Mouse (Mus musculus) neural tube, embryonic 13.5 days (tissue): ENCODE measurements around the gene Pebp1. TPM values are rescaled to one million over a fixed set of nuclear protein-coding genes. Genes with fewer than 3 reads are reported as not detected.

Source experiments
- ATAC-seq: fragments of 200-750 bp; cut with Nextera tagmentation; 2 replicates; pipeline ENCODE4 v1.8.0; 2017; ENCODE audit warnings: low read depth, mild to moderate bottlenecking, moderate TSS enrichment, moderate library complexity
- H3K27ac ChIP-seq: fragments of 300-500 bp; sonication (generic); replicated peaks from 2 replicates; pipeline ENCODE4 v1.5.1; 2015; ENCODE audit warnings: moderate library complexity, mild to moderate bottlenecking, inconsistent platforms
- H3K27me3 ChIP-seq: fragments of 300-500 bp; sonication (generic); 2 replicates; pipeline ENCODE4 v1.6.1; 2015; ENCODE audit warnings: mild to moderate bottlenecking, inconsistent platforms
- H3K36me3 ChIP-seq: fragments of 300-500 bp; sonication (generic); 2 replicates; pipeline ENCODE4 v1.6.1; 2015; ENCODE audit warnings: mild to moderate bottlenecking, inconsistent platforms
- H3K4me1 ChIP-seq: fragments of 300-500 bp; sonication (generic); replicated peaks from 2 replicates; pipeline ENCODE4 v1.6.1; 2015; ENCODE audit warnings: inconsistent platforms
- H3K4me2 ChIP-seq: fragments of 300-500 bp; sonication (generic); 2 replicates; pipeline ENCODE4 v1.6.1; 2015; ENCODE audit warnings: inconsistent platforms, mild to moderate bottlenecking, moderate library complexity
- H3K4me3 ChIP-seq: fragments of 300-500 bp; sonication (generic); 2 replicates; pipeline ENCODE4 v1.5.1; 2015; ENCODE audit warnings: mild to moderate bottlenecking, inconsistent platforms
- H3K9ac ChIP-seq: fragments of 300-500 bp; sonication (generic); 2 replicates; pipeline ENCODE4 v1.6.1; 2015; ENCODE audit warnings: moderate library complexity, mild to moderate bottlenecking, inconsistent platforms
- H3K9me3 ChIP-seq: fragments of 300-500 bp; sonication (generic); 2 replicates; pipeline ENCODE4 v1.6.1; 2016; ENCODE audit warnings: inconsistent platforms
- WGBS: fragments of 180-500 bp; shearing (Covaris S2); methylation state at CpG from one replicate; pipeline ENCODE4 v1.1.7; 2015; 5-methylcytosine and 5-hydroxymethylcytosine counted together
- polyA plus RNA-seq: library from polyadenylated mRNA; unstranded; fragments of >200 nt; fragmentation: Nextera tagmentation; extraction: Ambion mirVana; gene quantifications from 2 replicates; pipeline ENCODE4 v1.2.1, GENCODE M21; 2015

Gene Pebp1
- polyA plus RNA-seq, 1 experiment from 2014 or later: 991 TPM

DNA sequence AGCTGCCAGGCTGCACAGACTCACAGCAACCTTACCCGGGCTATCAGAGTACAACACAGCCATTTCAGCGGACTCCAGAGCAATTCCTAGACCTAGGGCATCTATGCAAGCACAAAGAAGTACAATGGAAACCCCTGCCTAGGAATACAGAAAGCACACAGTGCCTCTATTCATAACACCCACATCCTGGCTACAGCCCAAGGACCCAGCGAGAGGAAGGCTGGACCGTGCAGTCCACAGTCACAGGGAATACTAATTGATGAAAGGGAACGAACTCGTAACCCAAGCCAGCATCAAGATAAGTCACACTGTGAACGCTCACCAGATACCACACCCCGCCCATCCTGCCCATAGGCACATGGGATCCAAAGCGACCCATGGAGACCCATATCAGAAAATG lies 3.4 kb downstream of the Pebp1 start:
- Histone ChIP-seq H3K4me3 (no peak overlapping the region), H3K4me1 (peaks cover 42% of the 10 kb centered on the region), H3K9me3 (no peaks in the 10 kb centered on the region), H3K27ac (peak overlapping the region; percentile 61), H3K9ac (no peak overlapping the region), H3K36me3 (peaks cover 52% of the 10 kb centered on the region), H3K27me3 (peaks cover 6% of the 10 kb centered on the region; the same call in 1 of the 2 replicates), H3K4me2 (0 out of 2 replicates have a peak overlapping the region, but pooled peaks have one; percentile 82)
- 54% methylated on average over 9 of the region's 9 CpGs for WGBS
- ATAC-seq: peak; percentile 19; the same call in 1 of the 2 replicates

DNA sequence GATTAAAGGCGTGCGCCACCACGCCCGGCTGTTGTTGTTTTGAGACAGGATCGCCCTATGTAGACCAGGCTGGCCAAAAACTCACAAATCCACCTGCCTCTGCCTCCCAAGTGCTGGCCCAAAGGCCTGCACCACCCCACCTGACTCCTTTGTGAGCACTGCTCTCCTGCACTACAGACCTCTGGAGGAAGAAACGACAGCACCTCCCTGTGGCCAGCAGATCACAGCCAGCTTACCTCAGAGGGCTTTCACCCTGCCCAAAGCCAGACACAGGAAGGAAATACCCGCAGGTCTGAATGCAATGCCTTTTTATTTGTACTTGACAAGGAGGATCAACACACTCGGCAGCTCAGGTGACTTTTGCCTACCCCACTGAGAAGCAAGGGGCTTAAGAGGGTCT lies 5.1 kb downstream of the Pebp1 start:
- WGBS: 92% methylated on average over 8 of the region's 8 CpGs
- Histone ChIP-seq H3K27me3 (no peaks in the 10 kb centered on the region), H3K4me2 (no peak overlapping the region), H3K27ac (no peak overlapping the region), H3K9me3 (no peaks in the 10 kb centered on the region), H3K4me3 (no peak overlapping the region), H3K9ac (no peak overlapping the region), H3K4me1 (peaks cover 35% of the 10 kb centered on the region), H3K36me3 (peaks cover 55% of the 10 kb centered on the region)
- no peak for ATAC-seq

DNA sequence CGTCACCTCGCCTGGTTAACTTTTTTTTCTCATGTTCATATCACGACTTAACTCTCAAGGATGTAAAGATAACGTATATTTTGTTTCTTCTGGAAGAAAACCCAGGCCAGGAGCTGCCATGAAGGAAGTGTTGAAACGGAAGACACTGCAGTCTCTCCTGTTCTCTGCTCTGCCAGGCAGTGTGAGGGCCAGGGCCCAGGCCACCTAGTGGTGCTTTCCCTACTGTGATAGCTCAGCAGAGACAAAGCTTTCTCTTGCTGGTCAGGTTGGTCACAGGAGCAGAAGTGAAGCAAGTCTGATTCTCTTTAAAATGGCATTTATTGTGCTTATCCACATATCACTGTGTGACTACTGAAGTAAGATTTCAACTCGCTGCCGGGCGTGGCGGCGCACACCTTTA lies 5.9 kb downstream of the Pebp1 start:
- WGBS: 92% methylated on average over 10 of the region's 10 CpGs
- Histone ChIP-seq H3K9me3 (no peaks in the 10 kb centered on the region), H3K36me3 (peaks cover 55% of the 10 kb centered on the region), H3K9ac (no peak overlapping the region), H3K27ac (no peak overlapping the region), H3K4me3 (no peak overlapping the region), H3K4me1 (peaks cover 32% of the 10 kb centered on the region), H3K27me3 (no peaks in the 10 kb centered on the region), H3K4me2 (no peak overlapping the region)
- ATAC-seq: no peak

DNA sequence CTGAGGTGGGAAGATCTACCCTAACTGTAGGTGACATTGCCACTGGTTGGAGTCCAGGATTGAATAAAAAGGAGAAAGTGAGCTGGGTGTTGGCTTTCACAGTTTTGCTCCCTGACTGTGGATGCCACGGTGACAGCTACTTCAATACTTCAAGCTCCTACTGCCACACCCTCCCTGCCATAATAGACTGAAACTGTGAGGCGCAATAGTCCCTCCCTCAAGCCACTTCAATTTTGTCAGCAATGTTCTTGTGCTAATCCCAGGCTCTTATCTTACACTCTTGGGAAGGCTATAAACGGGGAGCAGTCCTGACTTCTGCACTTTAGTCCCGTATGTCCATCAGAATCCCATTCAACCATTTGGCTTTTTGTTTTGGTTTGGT lies 7.8 kb downstream of the Pebp1 start:
- 78% methylated on average over 4 of the region's 4 CpGs for WGBS
- peaks cover 14% of the 10 kb centered on the region for H3K4me1 ChIP-seq
- H3K9ac ChIP-seq: no peak overlapping the region
- H3K36me3 ChIP-seq: peaks cover 46% of the 10 kb centered on the region
- no peak for ATAC-seq
- no peak overlapping the region for H3K27ac ChIP-seq
- H3K27me3 ChIP-seq: no peaks in the 10 kb centered on the region
- H3K4me3 ChIP-seq: no peak overlapping the region
- H3K4me2 ChIP-seq: no peak overlapping the region
- H3K9me3 ChIP-seq: no peaks in the 10 kb centered on the region

DNA sequence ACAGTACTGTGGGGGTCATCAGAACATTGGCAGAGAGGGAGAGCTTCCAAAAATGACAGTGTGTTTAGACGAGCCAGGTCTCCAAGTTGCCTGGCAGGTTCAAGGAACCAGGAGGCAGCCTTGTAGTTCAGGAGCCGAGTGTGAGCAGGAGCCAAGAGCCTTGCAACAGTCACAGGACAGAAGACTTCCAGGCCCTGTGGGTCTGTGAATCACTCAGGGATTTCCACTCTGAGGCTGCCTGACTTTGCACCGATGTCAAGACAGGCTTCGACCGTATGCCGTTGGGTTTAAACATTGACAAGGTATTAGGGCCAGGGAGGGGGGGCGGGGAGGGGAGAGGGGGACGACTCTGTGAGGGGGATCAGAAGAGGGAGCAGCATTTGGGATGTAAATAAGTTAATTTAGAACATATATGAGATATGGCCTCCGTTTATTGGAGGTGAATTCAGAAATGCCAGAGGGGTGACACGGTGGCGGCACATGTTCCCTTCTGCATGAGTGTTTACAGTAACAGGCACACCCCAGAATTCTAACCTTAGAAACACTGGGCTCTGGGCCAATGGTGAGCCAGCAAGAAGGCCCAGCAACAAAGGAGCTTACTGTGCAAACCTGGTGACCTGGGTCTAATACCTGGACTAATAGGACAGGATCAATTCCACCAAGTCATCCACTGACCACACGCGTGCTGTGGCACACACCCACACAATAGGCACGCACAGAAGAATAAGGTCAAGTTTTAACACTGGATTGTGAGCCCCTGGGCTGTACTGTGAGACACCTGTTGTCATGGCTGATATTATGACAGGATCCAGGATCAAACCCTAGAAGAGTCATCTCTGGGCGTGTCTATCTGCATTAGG lies 8.4 kb downstream of the Pebp1 start:
- ATAC-seq: no peak
- H3K9me3 ChIP-seq: no peaks in the 10 kb centered on the region
- H3K4me3 ChIP-seq: no peak overlapping the region
- H3K36me3 ChIP-seq: peaks cover 40% of the 10 kb centered on the region
- peaks cover 7% of the 10 kb centered on the region for H3K4me1 ChIP-seq
- H3K9ac ChIP-seq: no peak overlapping the region
- H3K27ac ChIP-seq: no peak overlapping the region
- no peaks in the 10 kb centered on the region for H3K27me3 ChIP-seq
- no peak overlapping the region for H3K4me2 ChIP-seq
- 91% methylated on average over 15 of the region's 15 CpGs for WGBS

DNA sequence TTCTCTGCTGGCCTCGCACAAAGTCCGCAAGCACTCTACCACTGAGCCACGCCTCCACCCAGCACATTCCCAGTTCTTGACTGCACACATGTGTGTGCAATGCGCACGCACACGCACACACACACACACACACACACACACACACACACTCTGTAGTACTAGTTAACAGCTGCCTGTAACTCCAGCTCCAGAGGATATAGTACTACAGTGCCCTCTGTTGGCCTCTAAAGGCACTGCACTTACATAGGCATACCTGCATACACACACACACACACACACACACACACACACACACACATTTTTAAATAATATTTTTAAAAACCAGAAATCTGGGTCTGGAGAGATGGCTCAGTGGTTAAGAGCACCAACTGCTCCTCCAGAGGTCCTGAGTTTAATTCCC lies 9.6 kb downstream of the Pebp1 start:
- H3K9me3 ChIP-seq: no peaks in the 10 kb centered on the region
- no peak for ATAC-seq
- no peak overlapping the region for H3K4me3 ChIP-seq
- peaks cover 36% of the 10 kb centered on the region for H3K36me3 ChIP-seq
- H3K4me1 ChIP-seq: no peaks in the 10 kb centered on the region
- 98% methylated on average over 6 of the region's 6 CpGs for WGBS
- no peak overlapping the region for H3K4me2 ChIP-seq
- H3K9ac ChIP-seq: no peak overlapping the region
- H3K27me3 ChIP-seq: no peaks in the 10 kb centered on the region
- no peak overlapping the region for H3K27ac ChIP-seq

DNA sequence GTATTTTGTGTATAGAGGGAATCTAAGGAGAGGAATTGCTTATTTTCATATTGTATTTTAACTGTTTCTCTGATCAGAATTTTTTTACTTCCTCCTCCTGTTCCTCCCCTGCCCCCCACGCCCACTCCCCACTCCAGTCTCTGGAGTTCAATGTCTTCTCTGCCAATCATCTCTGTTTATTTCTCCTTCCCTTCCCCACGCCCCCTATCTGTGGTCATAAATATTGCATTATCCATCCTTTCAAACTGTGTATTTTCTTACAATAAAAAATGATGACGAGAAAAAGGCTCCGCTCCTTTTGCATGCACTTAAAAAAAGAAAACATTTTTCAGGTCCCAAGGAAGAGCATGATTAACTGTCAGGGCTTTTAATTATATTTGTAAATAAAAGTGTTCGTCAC lies 12.6 kb downstream of the Pebp1 start:
- WGBS: 67% methylated on average over 5 of the region's 5 CpGs
- H3K27ac ChIP-seq: no peak overlapping the region
- H3K4me3 ChIP-seq: no peak overlapping the region
- no peaks in the 10 kb centered on the region for H3K27me3 ChIP-seq
- H3K36me3 ChIP-seq: peaks cover 26% of the 10 kb centered on the region
- H3K9me3 ChIP-seq: no peaks in the 10 kb centered on the region
- ATAC-seq: no peak
- no peak overlapping the region for H3K4me2 ChIP-seq
- H3K9ac ChIP-seq: no peak overlapping the region
- no peaks in the 10 kb centered on the region for H3K4me1 ChIP-seq

DNA sequence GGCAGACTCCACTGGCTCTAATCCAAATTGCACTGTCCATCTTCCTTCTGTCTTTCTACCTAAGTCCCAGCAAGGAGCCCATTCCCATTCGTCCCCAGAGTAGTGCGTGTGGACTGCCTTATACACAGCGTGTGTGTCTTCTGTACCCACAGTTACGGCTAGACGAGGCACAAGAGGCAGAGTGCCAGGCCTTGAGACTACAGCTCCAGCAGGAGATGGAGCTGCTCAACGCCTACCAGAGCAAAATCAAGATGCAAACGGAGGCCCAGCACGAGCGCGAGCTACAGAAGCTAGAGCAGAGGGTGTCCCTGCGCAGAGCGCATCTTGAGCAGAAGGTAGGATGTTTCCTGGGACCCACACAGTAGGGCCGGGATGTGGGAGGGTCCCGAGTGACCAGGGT lies 15.5 kb downstream of the Pebp1 start:
- H3K9me3 ChIP-seq: no peaks in the 10 kb centered on the region

DNA sequence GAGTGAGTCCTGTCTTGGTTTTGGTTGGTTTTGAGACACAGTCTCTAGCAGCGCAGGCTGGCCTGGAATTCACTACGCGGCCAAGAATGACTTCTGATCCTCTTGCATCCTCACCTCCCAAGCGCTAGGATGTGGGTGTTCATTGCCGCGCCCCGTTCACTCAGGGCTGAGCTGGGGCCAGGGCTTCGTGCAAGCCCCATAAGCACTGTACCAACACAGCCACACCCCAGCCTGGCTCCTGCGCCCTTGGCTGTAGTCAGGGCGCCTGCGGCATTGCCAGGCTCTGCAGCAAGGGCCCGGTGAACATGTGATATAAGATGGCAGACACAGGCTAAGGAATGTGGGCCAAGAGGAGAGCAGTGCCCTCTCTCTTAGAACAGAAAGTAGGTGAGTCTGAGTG lies 18.0 kb downstream of the Pebp1 start:
- Histone ChIP-seq H3K9ac (no peak overlapping the region), H3K27ac (no peak overlapping the region), H3K4me2 (no peak overlapping the region), H3K4me3 (no peak overlapping the region), H3K36me3 (peaks cover 53% of the 10 kb centered on the region), H3K9me3 (no peaks in the 10 kb centered on the region), H3K27me3 (no peaks in the 10 kb centered on the region), H3K4me1 (no peaks in the 10 kb centered on the region)
- ATAC-seq: no peak
- 94% methylated on average over 12 of the region's 12 CpGs for WGBS

More for the DNA sequence above, 15.5 kb downstream of the Pebp1 start:
- Histone ChIP-seq H3K36me3 (peaks cover 34% of the 10 kb centered on the region), H3K27me3 (no peaks in the 10 kb centered on the region), H3K4me1 (no peaks in the 10 kb centered on the region), H3K4me3 (no peak overlapping the region), H3K4me2 (no peak overlapping the region), H3K27ac (no peak overlapping the region), H3K9ac (no peak overlapping the region)
- ATAC-seq: no peak
- 89% methylated on average over 14 of the region's 14 CpGs for WGBS

DNA sequence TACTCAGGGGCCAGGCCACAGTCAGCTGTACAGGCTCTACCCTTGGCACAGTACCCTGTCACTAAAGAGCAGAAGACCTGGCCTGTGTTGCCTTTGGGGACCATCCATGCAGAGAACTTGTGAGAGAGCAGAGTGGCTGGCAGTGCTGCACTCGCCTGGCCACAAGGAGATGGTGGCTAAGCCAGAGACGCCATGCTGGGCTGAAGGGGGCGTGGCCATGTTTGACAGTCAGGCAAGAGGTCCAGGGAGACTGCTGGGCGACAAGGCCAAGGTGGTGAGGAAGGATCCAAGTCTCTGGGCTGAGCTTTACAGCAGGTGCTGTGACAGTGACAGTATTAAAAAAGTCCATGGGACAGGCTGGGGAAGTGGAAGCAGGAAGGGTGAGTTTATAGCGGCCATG lies 18.7 kb downstream of the Pebp1 start:
- H3K27ac ChIP-seq: no peak overlapping the region
- no peak overlapping the region for H3K9ac ChIP-seq
- H3K4me1 ChIP-seq: no peaks in the 10 kb centered on the region
- 44% methylated on average over 5 of the region's 5 CpGs for WGBS
- no peak overlapping the region for H3K4me3 ChIP-seq
- no peak overlapping the region for H3K4me2 ChIP-seq
- H3K36me3 ChIP-seq: peaks cover 59% of the 10 kb centered on the region
- H3K9me3 ChIP-seq: no peaks in the 10 kb centered on the region
- H3K27me3 ChIP-seq: no peaks in the 10 kb centered on the region
- ATAC-seq: 0 out of 2 replicates have a peak, but pooled peaks have one; percentile 16

DNA sequence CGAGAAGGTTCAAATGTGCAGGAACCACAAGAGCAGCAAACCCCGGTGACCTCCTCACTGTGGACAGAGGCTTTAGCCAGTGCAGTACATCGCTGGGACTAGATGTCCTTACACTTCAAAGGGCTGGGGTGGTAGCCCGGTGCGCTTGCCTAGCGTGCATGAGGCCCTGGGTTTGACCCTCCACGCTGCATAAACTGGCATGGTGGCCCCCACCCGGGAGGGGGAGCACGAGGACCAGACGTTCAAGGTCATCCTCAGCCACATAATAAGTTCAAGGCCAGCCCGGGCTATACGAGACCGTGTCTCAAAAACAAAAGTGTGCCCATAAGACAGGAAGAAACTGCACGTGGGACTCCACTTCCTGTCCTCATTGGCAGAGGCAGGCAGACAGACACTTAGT lies 19.5 kb downstream of the Pebp1 start:
- WGBS: 81% methylated on average over 14 of the region's 14 CpGs
- no peaks in the 10 kb centered on the region for H3K4me1 ChIP-seq

DNA sequence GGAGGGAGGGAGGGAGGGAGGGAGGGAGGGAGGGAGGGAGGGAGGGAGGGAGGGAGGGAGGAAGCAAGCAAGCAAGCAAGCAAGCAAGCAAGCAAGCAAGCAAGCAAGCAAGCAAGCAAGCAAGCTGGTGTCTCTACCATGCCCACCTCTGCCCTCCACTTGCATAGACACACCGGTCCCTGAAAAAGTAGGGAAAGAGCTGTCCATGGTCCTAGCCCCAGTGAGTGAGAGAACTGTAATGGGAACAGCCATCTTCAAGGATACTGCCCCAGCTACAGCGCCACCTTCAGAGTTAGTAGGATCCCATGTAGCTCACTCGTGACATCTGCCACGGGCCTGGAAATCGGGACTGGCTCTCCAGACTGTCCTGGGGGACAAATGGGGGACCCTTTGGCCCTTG lies 22.7 kb downstream of the Pebp1 start:
- peaks cover 77% of the 10 kb centered on the region for H3K36me3 ChIP-seq
- 47% methylated on average over 5 of the region's 5 CpGs for WGBS

More for the DNA sequence above, 19.5 kb downstream of the Pebp1 start:
- no peak overlapping the region for H3K27ac ChIP-seq
- ATAC-seq: no peak
- no peaks in the 10 kb centered on the region for H3K9me3 ChIP-seq
- no peak overlapping the region for H3K4me3 ChIP-seq
- H3K9ac ChIP-seq: no peak overlapping the region
- peaks cover 64% of the 10 kb centered on the region for H3K36me3 ChIP-seq
- no peak overlapping the region for H3K4me2 ChIP-seq
- no peaks in the 10 kb centered on the region for H3K27me3 ChIP-seq

DNA sequence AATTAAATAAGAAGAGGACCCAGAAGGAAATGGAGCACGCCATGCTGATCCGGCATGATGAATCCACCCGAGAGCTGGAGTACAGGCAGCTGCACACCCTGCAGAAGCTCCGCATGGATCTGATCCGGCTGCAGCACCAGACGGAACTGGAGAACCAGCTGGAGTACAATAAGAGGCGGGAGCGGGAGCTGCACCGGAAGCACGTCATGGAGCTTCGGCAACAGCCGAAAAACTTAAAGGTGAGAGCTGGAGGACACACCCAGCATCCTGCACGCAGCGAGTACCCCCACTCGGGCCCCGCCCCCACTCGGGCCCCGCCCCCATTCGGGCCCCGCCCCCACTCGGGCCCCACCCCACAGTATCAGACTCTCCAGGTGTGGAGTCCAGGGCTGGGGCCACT lies 23.9 kb downstream of the Pebp1 start:
- Histone ChIP-seq H3K27me3 (no peaks in the 10 kb centered on the region), H3K4me2 (no peak overlapping the region), H3K9me3 (no peaks in the 10 kb centered on the region), H3K4me3 (no peak overlapping the region), H3K9ac (no peak overlapping the region), H3K4me1 (no peaks in the 10 kb centered on the region), H3K27ac (no peak overlapping the region), H3K36me3 (peaks cover 84% of the 10 kb centered on the region)
- ATAC-seq: no peak
- 88% methylated on average over 21 of the region's 21 CpGs for WGBS

More for the DNA sequence above, 22.7 kb downstream of the Pebp1 start:
- Histone ChIP-seq H3K4me2 (no peak overlapping the region), H3K27me3 (no peaks in the 10 kb centered on the region), H3K4me3 (no peak overlapping the region), H3K9me3 (no peaks in the 10 kb centered on the region), H3K27ac (no peak overlapping the region), H3K4me1 (no peaks in the 10 kb centered on the region), H3K9ac (no peak overlapping the region)
- no peak for ATAC-seq
